In the genomic region with DNA sequence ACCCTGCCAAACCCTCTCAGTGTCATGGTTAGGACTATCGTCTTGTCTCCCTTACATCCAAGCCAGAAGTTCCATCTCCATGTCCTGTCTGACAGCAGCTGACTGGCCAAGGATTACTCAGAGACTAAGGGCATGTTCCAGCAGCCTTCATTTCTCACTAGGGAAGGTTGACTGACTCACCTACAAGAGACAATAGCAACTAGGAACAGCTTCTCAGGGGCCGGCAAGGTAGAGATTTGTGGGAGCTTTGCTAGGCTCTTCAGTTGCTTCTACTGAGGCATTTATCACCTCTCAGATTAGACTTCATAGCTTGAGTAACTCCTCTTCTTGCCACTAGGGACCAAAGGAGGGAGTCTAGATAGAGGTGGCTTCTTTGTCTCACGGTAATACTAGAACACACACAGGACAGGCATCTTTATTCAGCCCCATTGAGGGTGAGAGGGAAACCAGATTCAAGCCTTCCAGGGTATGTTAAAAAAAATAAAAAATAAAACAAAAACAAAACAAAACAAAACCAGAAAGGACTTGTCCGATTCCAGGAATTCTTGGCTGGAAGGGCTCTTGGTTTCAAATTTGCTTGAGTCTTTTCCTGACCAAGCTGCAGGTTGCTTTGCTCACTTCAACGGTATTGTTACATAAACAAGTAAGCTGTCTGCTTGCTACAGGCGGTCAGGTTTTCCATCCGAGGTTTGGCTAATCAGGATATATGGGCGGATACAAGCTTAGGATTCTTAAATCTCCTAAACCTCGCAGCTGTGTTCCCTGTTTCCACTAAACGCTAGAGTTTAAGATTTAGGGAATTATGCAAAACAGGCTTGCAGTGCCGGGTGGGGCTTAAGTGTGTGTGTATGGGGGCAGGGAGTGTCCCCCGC, we compare ENCODE assay signal across 8 mouse cellular contexts. TPM values are rescaled to one million over a fixed set of nuclear protein-coding genes. Genes with fewer than 3 reads are reported as not detected.
A peak's percentile ranks its signal among the peaks of the same experiment; 100 is the strongest.
DNase-seq lines count a peak whose midpoint lies in the region; ATAC-seq lines count a peak whose summit lies in the region.

No protein-coding gene starts in this region.

- H3K27ac ChIP-seq in lung, embryonic 15.5 days: peak overlapping the region; percentile 80
- H3K27ac ChIP-seq in embryonic facial prominence, embryonic 12.5 days: peak overlapping the region; percentile 80
- peak overlapping the region; percentile 62 for H3K27ac ChIP-seq in intestine, embryonic 14.5 days (ENCODE audit: low read depth)

- H3K36me3 ChIP-seq in lung, embryonic 15.5 days: no peaks in the 10 kb centered on the region
- H3K36me3 ChIP-seq in embryonic facial prominence, embryonic 12.5 days: peaks cover 11% of the 10 kb centered on the region; the same call in 1 of the 2 replicates
- H3K36me3 ChIP-seq in intestine, embryonic 14.5 days (ENCODE audit: control insufficient read depth, insufficient read depth, low read length): peaks cover 5% of the 10 kb centered on the region

- DNase-seq in lung, postnatal 14 days: no peak
- DNase-seq in intestine, embryonic 14.5 days (ENCODE audit: low spot score): peak; percentile 60
- peak; percentile 42 for DNase-seq in lung, postnatal 36 days
- no peak for DNase-seq in urinary bladder, adult 18-20 months (ENCODE audit: low spot score in 2 of 2)
- DNase-seq in left cerebral cortex, postnatal 25 days (ENCODE audit: low spot score in 2 of 2): no peak

- H3K9me3 ChIP-seq in lung, embryonic 15.5 days: no peaks in the 10 kb centered on the region
- no peaks in the 10 kb centered on the region for H3K9me3 ChIP-seq in embryonic facial prominence, embryonic 12.5 days
- H3K9me3 ChIP-seq in intestine, embryonic 14.5 days (ENCODE audit: control insufficient read depth, low read length): no peaks in the 10 kb centered on the region

- 21% methylated on average over 12 of the region's 12 CpGs for WGBS in lung, embryonic 15.5 days
- WGBS in embryonic facial prominence, embryonic 12.5 days: 17% methylated on average over 12 of the region's 12 CpGs
- whole genome bisulfite sequencing in intestine, embryonic 14.5 days: 22% methylated on average over 12 of the region's 12 CpGs

- peaks cover 38% of the 10 kb centered on the region for H3K4me1 ChIP-seq in lung, embryonic 15.5 days
- H3K4me1 ChIP-seq in embryonic facial prominence, embryonic 12.5 days: peaks cover 31% of the 10 kb centered on the region
- H3K4me1 ChIP-seq in intestine, embryonic 14.5 days (replicated peaks; ENCODE audit: control insufficient read depth, insufficient read depth, low read length): peaks cover 27% of the 10 kb centered on the region

- peak overlapping the region; percentile 98 for H3K4me2 ChIP-seq in lung, embryonic 15.5 days
- H3K4me2 ChIP-seq in embryonic facial prominence, embryonic 12.5 days (replicated peaks): peak overlapping the region; percentile 42
- H3K4me2 ChIP-seq in intestine, embryonic 14.5 days (ENCODE audit: low read length): peak overlapping the region; percentile 82

- no peak for ATAC-seq in lung, embryonic 15.5 days (ENCODE audit: borderline replicate concordance, extremely low read depth, low FRiP score, low TSS enrichment)
- no peak for ATAC-seq in embryonic facial prominence, embryonic 12.5 days (ENCODE audit: insufficient number of reproducible peaks, insufficient read depth, low FRiP score, low TSS enrichment)
- no peak for ATAC-seq in intestine, embryonic 14.5 days (replicated peaks; ENCODE audit: low FRiP score, low TSS enrichment, low read depth)
- no peak for ATAC-seq in erythroid progenitor cell, adult 5-6 weeks (replicated peaks; ENCODE audit: low FRiP score, poor library complexity, severe bottlenecking)

- intact Hi-C loops in left cerebral cortex, postnatal 25 days (cut with DNase I): no loop called here

- peak overlapping the region; percentile 13; the same call in 1 of the 2 replicates for H3K4me3 ChIP-seq in lung, embryonic 15.5 days
- H3K4me3 ChIP-seq in embryonic facial prominence, embryonic 12.5 days: no peak overlapping the region
- H3K4me3 ChIP-seq in intestine, embryonic 14.5 days (ENCODE audit: low read depth, low read length): no peak overlapping the region

- H3K27me3 ChIP-seq in lung, embryonic 15.5 days: no peaks in the 10 kb centered on the region
- peaks cover 10% of the 10 kb centered on the region for H3K27me3 ChIP-seq in embryonic facial prominence, embryonic 12.5 days
- no peaks in the 10 kb centered on the region for H3K27me3 ChIP-seq in intestine, embryonic 14.5 days (replicated peaks; ENCODE audit: control insufficient read depth, insufficient read depth, low read length)

- no peak overlapping the region for H3K9ac ChIP-seq in lung, embryonic 15.5 days
- H3K9ac ChIP-seq in embryonic facial prominence, embryonic 12.5 days: no peak overlapping the region
- no peak overlapping the region for H3K9ac ChIP-seq in intestine, embryonic 14.5 days (ENCODE audit: low read length)

RNA-seq across cellular contexts. Expression of a gene that starts 1.3 kb away (rescaled TPM):
- 9.9 and 10.9 TPM in 2 replicates for polyA plus RNA-seq in lung, embryonic 15.5 days (2015; fragmentation: Nextera tagmentation; extraction: Ambion mirVana)
- 12.8 and 13.3 TPM in 2 replicates for polyA plus RNA-seq in embryonic facial prominence, embryonic 12.5 days (2016; fragmentation: Nextera tagmentation; extraction: Ambion mirVana)
- 6.7 and 8.3 TPM in 2 replicates for polyA plus RNA-seq in intestine, embryonic 14.5 days (2014; fragmentation: Nextera tagmentation; extraction: Ambion mirVana)
- 2.5 and 6.5 TPM in 2 replicates for total RNA-seq in erythroid progenitor cell, adult 5-6 weeks (2015; ENCODE audit: low replicate concordance)
- 1.9 and 2.6 TPM in 2 replicates for total RNA-seq in erythroid progenitor cell, adult 5-6 weeks (2017; ENCODE audit: low replicate concordance)
- total RNA-seq in left cerebral cortex, postnatal 25 days (2021): 10 to 100 TPM; 15.4 to 16.5 TPM

Comparison
In these comparisons a context has a peak if more than half of its experiments do, and no peak if none do; other contexts are left out.
1. DNase-seq: peak in intestine, embryonic 14.5 days (single experiment) and lung, postnatal 36 days (single experiment); none in lung, postnatal 14 days (single experiment), urinary bladder, adult 18-20 months (0 of 2) and left cerebral cortex, postnatal 25 days (0 of 2).
2. H3K4me2 ChIP-seq: peak in every context shown above with its lines; median percentile 98 in lung, embryonic 15.5 days; 82 in intestine, embryonic 14.5 days; 42 in embryonic facial prominence, embryonic 12.5 days.
3. Peak in every context shown above with its lines, with median percentiles within 50 percentile points of each other: H3K27ac ChIP-seq.